Mouse (Mus musculus) T-helper 2 cell (primary cell): ENCODE measurements around the gene Htatip2.

ENCODE experiments used
- in situ Hi-C: fragments of 300-600 bp; cut with MboI, MseI; formaldehyde crosslinking; loops from one replicate; pipeline ENCODE4 v1.15.1; 2025; ENCODE audit warnings: high pct_unique_total_duplicates

The Htatip2 gene

GRCm38 (mm10) chr7:49785141-49785540, 26.2 kb downstream of the Htatip2 start:
- in situ Hi-C loops: loop anchor here (25.0 kb wide), 1 partner anchor 923 kb away; no protein-coding TSS in a partner anchor

- in situ Hi-C loops: loop anchor here (25.0 kb wide), 1 partner anchor 924 kb away; no protein-coding TSS in a partner anchor
Observed at GRCm38 (mm10) chr7:49786618-49787382, 27.9 kb downstream of the Htatip2 start.

- in situ Hi-C loops: loop anchor here (25.0 kb wide), 1 partner anchor 925 kb away; no protein-coding TSS in a partner anchor
Observed at GRCm38 (mm10) chr7:49787383-49787645, 28.4 kb downstream of the Htatip2 start.

GRCm38 (mm10) chr7:49794304-49794703, 35.4 kb downstream of the Htatip2 start:
- in situ Hi-C loops: loop anchor here (25.0 kb wide), 1 partner anchor 932 kb away; no protein-coding TSS in a partner anchor

GRCm38 (mm10) chr7:49797171-49797570, 38.3 kb downstream of the Htatip2 start:
- in situ Hi-C loops: loop anchor here (25.0 kb wide), 1 partner anchor 935 kb away; no protein-coding TSS in a partner anchor

- in situ Hi-C loops: no loop called here
Observed at GRCm38 (mm10) chr7:49803511-49803910, 44.6 kb downstream of the Htatip2 start.

- in situ Hi-C loops: no loop called here
Observed at GRCm38 (mm10) chr7:49804638-49805165, 45.8 kb downstream of the Htatip2 start.

GRCm38 (mm10) chr7:49805618-49806017, 46.7 kb downstream of the Htatip2 start:
- in situ Hi-C loops: no loop called here

- in situ Hi-C loops: no loop called here
Observed at GRCm38 (mm10) chr7:49807093-49807682, 48.3 kb downstream of the Htatip2 start.

GRCm38 (mm10) chr7:49807846-49808622, 49.1 kb downstream of the Htatip2 start:
- in situ Hi-C loops: no loop called here

GRCm38 (mm10) chr7:49809100-49809499, 50.2 kb downstream of the Htatip2 start:
- in situ Hi-C loops: no loop called here

- in situ Hi-C loops: no loop called here
Observed at GRCm38 (mm10) chr7:49809562-49809961, 50.6 kb downstream of the Htatip2 start.

- in situ Hi-C loops: no loop called here
Observed at GRCm38 (mm10) chr7:49811346-49811745, 52.4 kb downstream of the Htatip2 start.

- in situ Hi-C loops: no loop called here
Observed at GRCm38 (mm10) chr7:49819393-49819792, 60.5 kb downstream of the Htatip2 start.

- in situ Hi-C loops: no loop called here
Observed at GRCm38 (mm10) chr7:49821370-49821769, 62.5 kb downstream of the Htatip2 start.

- in situ Hi-C loops: no loop called here
Observed at GRCm38 (mm10) chr7:49822028-49822427, 63.1 kb downstream of the Htatip2 start.
